Mouse (Mus musculus) liver, embryonic 11.5 days (tissue): ENCODE data around the gene Vmn2r84. TPM values are rescaled to one million over a fixed set of nuclear protein-coding genes. Genes with fewer than 3 reads are reported as not detected.
"Not testable (repeated sequence)": the region's sequence is repeated elsewhere in the genome, so short reads cannot be mapped to it uniquely, and the experiment has no call there.

Experiments
- ATAC-seq: fragments of 200-750 bp; cut with Nextera tagmentation; replicated peaks from 2 replicates; pipeline ENCODE4 v1.8.0; 2017; ENCODE audit warnings: moderate number of reproducible peaks, mild to moderate bottlenecking, moderate TSS enrichment, moderate library complexity; ENCODE audit not compliant: low FRiP score
- DNase-seq: peaks from one replicate; pipeline ENCODE4 v3.0.0-alpha.2; 2017; ENCODE audit warnings: low spot score
- H3K27ac ChIP-seq: fragments of 300-500 bp; sonication (generic); 2 replicates; pipeline ENCODE4 v1.5.1; 2014; ENCODE audit warnings: mild to moderate bottlenecking, low read depth, low read length, control low read depth
- H3K27me3 ChIP-seq: fragments of 300-500 bp; sonication (generic); replicated peaks from 2 replicates; pipeline ENCODE4 v1.6.1; 2014; ENCODE audit warnings: low read length, mixed read lengths; ENCODE audit not compliant: control insufficient read depth, insufficient read depth
- H3K36me3 ChIP-seq: fragments of 300-500 bp; sonication (generic); 2 replicates; pipeline ENCODE4 v1.6.1; 2014; ENCODE audit warnings: mild to moderate bottlenecking, low read length, moderate library complexity, mixed read lengths; ENCODE audit not compliant: control insufficient read depth, insufficient read depth
- H3K4me1 ChIP-seq: fragments of 300-500 bp; sonication (generic); replicated peaks from 2 replicates; pipeline ENCODE4 v1.6.1; 2014; ENCODE audit warnings: low read length, mixed read lengths; ENCODE audit not compliant: control insufficient read depth, insufficient read depth
- H3K4me2 ChIP-seq: fragments of 300-500 bp; sonication (generic); 2 replicates; pipeline ENCODE4 v1.6.1; 2014; ENCODE audit warnings: mild to moderate bottlenecking, control low read depth, moderate library complexity
- H3K4me3 ChIP-seq: fragments of 300-500 bp; sonication (generic); 2 replicates; pipeline ENCODE4 v1.5.1; 2014; ENCODE audit warnings: low read depth, low read length, control low read depth
- H3K9ac ChIP-seq: fragments of 300-500 bp; sonication (generic); 2 replicates; pipeline ENCODE4 v1.6.1; 2014; ENCODE audit warnings: low read depth, low read length, control low read depth
- H3K9me3 ChIP-seq: fragments of 300-500 bp; sonication (generic); 2 replicates; pipeline ENCODE4 v1.6.1; 2016; ENCODE audit warnings: low read length, inconsistent platforms, mixed read lengths; ENCODE audit not compliant: control insufficient read depth
- WGBS: fragments of 180-500 bp; shearing (Covaris S2); extraction: QIAGEN DNeasy Blood & Tissue Kit; methylation state at CpG from one replicate; pipeline ENCODE4 v1.1.7; 2014; 5-methylcytosine and 5-hydroxymethylcytosine counted together
- polyA plus RNA-seq: library from polyadenylated mRNA; unstranded; fragments of >200 nt; fragmentation: Nextera tagmentation; extraction: Ambion mirVana; gene quantifications from 2 replicates; pipeline ENCODE4 v1.2.1, GENCODE M21; 2014

The Vmn2r84 gene
- not detected in 2 replicates for polyA plus RNA-seq

DNA sequence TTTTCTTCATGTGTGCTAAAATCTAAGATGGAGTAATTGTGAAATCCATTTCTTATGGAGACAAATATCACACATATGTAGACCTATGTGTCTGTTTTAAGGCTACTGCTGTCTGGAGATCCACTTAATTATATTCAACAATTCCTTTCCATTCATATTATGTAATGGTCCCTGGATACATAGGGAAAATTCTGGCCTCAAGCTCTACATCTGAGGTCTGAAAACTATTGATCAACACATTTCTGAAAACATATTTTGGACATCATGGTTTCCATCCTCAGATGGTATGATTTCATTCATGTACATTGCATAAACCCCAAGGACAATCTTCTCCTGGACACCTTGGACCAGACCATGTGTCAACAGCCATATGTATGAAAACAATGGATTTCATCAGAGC, at the start of gene Vmn2r84:
Vmn2r84 (minus strand) TSS at position 101 of the 400 bp plus-strand sequence.
- Histone ChIP-seq H3K9me3 (no peaks in the 10 kb centered on the region), H3K4me2 (no peak within 1 kb of the TSS), H3K4me3 (no peak within 1 kb of the TSS), H3K27ac (no peak within 1 kb of the TSS), H3K27me3 (no peaks in the 10 kb centered on the region), H3K4me1 (no peaks in the 10 kb centered on the region), H3K36me3 (no peaks in the 10 kb centered on the region), H3K9ac (no peak within 1 kb of the TSS)
- DNase-seq (no peak), ATAC-seq (no peak)

DNA sequence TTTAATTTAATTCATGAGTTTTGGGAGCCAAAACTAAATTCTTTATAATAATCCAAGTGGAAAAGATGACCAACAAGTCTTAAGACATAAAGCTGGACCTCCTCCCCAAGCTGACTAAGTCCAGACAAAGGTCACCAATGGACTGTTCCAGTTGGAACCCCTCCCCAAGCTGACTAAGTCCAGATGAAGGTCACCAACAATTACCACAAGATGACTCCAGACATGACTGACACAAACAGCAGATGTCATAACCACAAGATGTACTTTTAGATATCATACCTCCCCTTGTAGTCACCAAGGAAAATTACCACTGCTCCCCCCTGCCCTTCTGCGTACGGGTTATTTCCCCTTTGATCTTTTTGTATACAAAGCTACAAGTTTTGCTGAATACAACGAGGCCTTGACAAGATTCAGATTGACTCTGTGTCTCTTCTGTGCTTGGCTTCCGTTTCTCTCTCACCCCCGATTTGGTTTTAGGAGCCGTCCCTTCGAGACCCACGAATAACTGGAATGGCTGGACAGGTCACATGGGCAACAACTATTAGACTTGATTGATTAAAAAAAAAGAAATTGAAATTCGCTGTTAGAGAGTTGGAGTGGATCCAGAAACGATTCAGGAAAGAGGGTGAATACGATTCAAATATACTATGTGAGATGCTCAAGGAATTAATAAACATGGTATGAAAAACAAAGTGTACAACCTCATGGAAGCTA, 40.2 kb upstream of the Vmn2r84 start:
- not testable (repeated sequence) for H3K9ac ChIP-seq, H3K27ac ChIP-seq, ATAC-seq, H3K36me3 ChIP-seq, DNase-seq, H3K9me3 ChIP-seq, H3K27me3 ChIP-seq, H3K4me1 ChIP-seq, H3K4me2 ChIP-seq, H3K4me3 ChIP-seq
- 79% methylated on average over 11 of the region's 11 CpGs for WGBS

DNA sequence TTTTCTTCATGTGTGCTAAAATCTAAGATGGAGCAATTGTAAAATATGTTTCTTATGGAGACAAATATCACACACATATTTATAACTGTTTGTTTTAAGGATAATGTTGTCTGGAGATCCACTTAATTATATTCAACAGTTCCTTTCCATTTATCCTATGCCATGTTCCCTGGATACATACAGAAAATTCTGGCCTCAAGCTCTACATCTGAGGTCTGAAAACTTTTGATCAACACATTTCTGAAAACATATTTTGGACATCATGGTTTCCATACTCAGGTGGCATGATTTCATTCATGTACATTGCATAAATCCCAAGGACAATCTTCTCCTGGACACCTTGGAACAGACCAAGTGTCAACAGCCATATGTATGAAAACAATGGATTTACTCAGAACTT, 35.5 kb upstream of the Vmn2r84 start, which contains the start of gene Vmn2r85:
Vmn2r85 (minus strand) TSS at position 101 of the 400 bp plus-strand sequence.
- not testable (repeated sequence) for ATAC-seq, H3K4me2 ChIP-seq, H3K9ac ChIP-seq, H3K27me3 ChIP-seq, DNase-seq, H3K4me3 ChIP-seq, H3K4me1 ChIP-seq, H3K27ac ChIP-seq, H3K36me3 ChIP-seq, H3K9me3 ChIP-seq

DNA sequence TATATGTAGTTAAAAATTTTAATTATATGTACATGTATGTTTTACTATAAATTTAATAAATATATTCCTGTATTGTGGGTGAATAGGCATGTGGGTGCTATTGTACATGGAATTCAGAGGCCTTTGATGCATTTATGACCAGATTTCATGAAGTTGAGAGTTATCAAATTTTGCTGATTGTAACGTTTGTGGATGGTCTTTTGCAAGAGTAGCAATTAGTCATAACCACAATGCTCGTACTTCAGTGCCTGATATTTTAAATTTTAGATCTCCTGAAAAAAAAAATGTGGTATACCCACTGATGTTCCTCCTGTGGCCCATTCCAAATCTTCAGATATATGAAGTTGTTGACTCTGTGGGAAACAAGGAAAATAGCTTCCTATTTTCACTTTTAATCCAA, 28.2 kb upstream of the Vmn2r84 start:
- H3K9ac ChIP-seq, H3K4me3 ChIP-seq, H3K4me2 ChIP-seq, H3K36me3 ChIP-seq, H3K4me1 ChIP-seq, ATAC-seq, DNase-seq, H3K27ac ChIP-seq, H3K27me3 ChIP-seq, H3K9me3 ChIP-seq: not testable (repeated sequence)
- WGBS = 65% methylated on average over 2 of the region's 2 CpGs

DNA sequence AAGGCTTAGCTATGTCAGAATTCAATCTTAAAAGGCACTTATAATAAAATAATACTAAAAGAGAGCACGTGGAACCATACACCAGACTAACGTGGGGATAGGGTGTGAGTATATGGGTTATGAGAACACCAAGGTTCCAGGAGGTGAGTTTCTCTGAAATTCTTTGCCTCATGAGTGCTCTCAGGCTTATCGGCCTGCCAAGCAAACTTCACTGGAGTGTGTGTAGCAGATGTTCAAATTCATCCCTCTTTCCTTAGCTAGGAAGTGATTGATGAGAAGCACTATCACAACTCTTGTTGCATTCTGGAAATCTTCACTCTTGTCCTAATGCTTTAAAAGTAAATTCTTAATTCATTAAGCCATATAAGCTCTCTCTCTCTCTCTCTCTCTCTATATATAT, 26.3 kb upstream of the Vmn2r84 start:
- H3K4me2 ChIP-seq = no peak overlapping the region
- H3K9me3 ChIP-seq = no peaks in the 10 kb centered on the region
- no peaks in the 10 kb centered on the region for H3K27me3 ChIP-seq
- H3K4me1 ChIP-seq = no peaks in the 10 kb centered on the region
- no peak overlapping the region for H3K27ac ChIP-seq
- H3K4me3 ChIP-seq = no peak overlapping the region
- no peaks in the 10 kb centered on the region for H3K36me3 ChIP-seq
- ATAC-seq = no peak
- 77% methylated on average over 3 of the region's 3 CpGs for whole genome bisulfite sequencing
- H3K9ac ChIP-seq = no peak overlapping the region
- DNase-seq = no peak

DNA sequence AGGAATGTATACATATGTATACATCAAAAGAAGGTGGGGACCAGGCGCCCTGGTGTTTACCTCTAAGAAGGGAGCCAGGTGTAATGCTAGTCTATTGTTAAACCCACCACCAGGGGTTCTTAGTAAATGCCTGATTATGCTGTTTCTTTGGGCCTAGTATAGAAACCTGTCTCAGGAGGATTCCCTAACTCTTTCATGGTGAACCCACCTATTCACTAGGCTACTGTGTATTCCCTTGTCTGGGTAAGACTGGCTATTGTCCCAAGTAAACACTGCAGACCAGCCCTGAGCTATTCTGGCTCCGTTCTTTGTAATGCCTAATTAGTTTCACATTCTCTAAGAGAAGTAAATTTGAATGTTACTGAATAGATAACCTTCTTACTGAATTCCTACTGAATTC, 25.8 kb upstream of the Vmn2r84 start:
- 58% methylated on average over 2 of the region's 2 CpGs for WGBS
- not testable (repeated sequence) for H3K9me3 ChIP-seq, ATAC-seq, H3K9ac ChIP-seq, H3K4me2 ChIP-seq, H3K4me3 ChIP-seq, H3K36me3 ChIP-seq, DNase-seq, H3K4me1 ChIP-seq, H3K27me3 ChIP-seq, H3K27ac ChIP-seq

DNA sequence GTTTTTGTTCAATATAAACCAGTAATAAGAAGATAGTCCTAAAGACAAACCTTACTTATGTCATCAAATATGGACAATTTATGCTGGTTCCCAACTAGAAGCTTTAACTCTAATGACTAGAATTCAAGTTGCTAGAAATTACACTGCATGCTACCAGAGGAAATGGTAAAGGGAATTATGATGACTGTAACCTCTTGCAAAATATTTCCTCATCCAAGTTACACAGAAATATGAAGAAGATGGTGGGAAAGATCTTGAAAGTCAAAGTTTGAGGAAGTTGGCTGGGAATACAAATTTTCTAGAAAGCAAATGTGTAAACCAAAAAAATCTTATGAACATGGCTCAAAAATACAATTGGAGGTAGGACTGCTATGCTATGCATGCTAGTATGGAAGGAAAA, 22.2 kb upstream of the Vmn2r84 start:
- not testable (repeated sequence) for H3K4me1 ChIP-seq, H3K4me3 ChIP-seq, DNase-seq, H3K27me3 ChIP-seq, ATAC-seq, H3K36me3 ChIP-seq, H3K9me3 ChIP-seq, H3K4me2 ChIP-seq, H3K9ac ChIP-seq, H3K27ac ChIP-seq

DNA sequence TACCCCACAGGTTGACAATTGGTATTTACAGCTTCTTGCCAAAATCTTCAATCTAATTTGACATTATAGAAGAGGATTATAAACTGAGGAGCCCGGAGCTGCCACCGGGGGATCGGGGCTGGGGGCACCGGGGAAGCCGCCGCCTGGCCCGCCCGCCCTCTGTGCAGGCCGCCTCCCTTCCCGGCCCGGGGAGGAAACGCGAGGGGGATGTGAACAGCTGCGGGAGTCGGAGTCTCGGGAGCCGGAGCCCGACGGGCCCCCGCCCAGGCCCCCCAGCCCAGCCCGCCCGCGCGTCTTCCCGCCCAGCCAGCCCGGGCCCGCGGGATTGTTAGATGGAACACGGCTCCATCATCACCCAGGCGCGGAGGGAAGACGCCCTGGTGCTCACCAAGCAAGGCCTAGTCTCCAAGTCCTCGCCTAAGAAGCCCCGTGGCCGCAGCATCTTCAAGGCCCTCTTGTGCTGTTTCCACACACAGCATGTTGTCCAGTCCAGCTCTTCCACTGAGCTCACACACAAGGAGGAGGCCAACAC, 18.1 kb upstream of the Vmn2r84 start:
- not testable (repeated sequence) for H3K27me3 ChIP-seq, H3K27ac ChIP-seq, H3K9me3 ChIP-seq, H3K36me3 ChIP-seq, H3K4me2 ChIP-seq, H3K4me3 ChIP-seq, H3K9ac ChIP-seq, H3K4me1 ChIP-seq, DNase-seq
- WGBS = 51% methylated on average over 28 of the region's 35 CpGs
- peak; percentile 32 for ATAC-seq

DNA sequence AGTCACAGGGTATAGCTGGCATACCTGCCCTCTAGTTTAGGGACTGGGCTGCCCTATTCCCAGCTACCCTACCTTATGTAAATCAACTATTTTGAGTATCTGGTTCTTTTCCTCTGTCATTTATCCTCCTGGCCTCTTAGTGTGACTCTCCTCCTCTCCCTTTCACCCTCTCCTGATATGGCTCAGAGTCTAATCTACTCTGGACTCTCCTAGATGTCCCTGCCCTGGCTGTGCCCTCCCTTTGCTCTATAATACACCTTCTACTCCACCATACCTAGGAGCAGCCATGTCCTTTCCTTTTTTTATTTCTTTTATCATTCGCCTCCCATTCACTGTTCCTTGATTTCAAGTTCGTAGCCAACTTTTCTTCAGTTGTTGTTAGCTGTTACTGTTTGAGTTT, 19.0 kb downstream of the Vmn2r84 start:
- Histone ChIP-seq H3K27ac (no peak overlapping the region), H3K9me3 (no peaks in the 10 kb centered on the region), H3K36me3 (no peaks in the 10 kb centered on the region), H3K9ac (no peak overlapping the region), H3K4me2 (no peak overlapping the region), H3K27me3 (no peaks in the 10 kb centered on the region), H3K4me3 (no peak overlapping the region), H3K4me1 (no peaks in the 10 kb centered on the region)
- WGBS = 78% methylated on average over 2 of the region's 2 CpGs
- no peak for DNase-seq
- no peak for ATAC-seq
